ENCODE assay signal across 8 mouse cellular contexts in genomic region chr16:33184901-33185260, GRCm38 (mm10). TPM values are rescaled to one million over a fixed set of nuclear protein-coding genes. Genes with fewer than 3 reads are reported as not detected.
DNase-seq lines count a peak whose midpoint lies in the region; ATAC-seq and TF ChIP-seq lines count a peak whose summit lies in the region.

TSS of gene Osbpl11 (plus strand) at chr16:33185071.

- H3K27me3 ChIP-seq in hindbrain, embryonic 10.5 days (ENCODE audit: insufficient read depth, poor library complexity, severe bottlenecking) = no peaks in the 10 kb centered on the region
- no peaks in the 10 kb centered on the region for H3K27me3 ChIP-seq in lung, postnatal 0 days (replicated peaks; ENCODE audit: insufficient read depth, low read length)

- peaks cover 31% of the 10 kb centered on the region for H3K4me1 ChIP-seq in hindbrain, embryonic 10.5 days (replicated peaks)
- H3K4me1 ChIP-seq in lung, postnatal 0 days (ENCODE audit: insufficient read depth, low read depth, low read length) = peaks cover 5% of the 10 kb centered on the region; the same call in 1 of the 2 replicates

- H3K27ac ChIP-seq in hindbrain, embryonic 10.5 days = peak within 1 kb of the TSS; percentile 96
- peak within 1 kb of the TSS; percentile 98 for H3K27ac ChIP-seq in lung, postnatal 0 days (ENCODE audit: low read length)

- ATAC-seq in frontal cortex, adult (ENCODE audit: low TSS enrichment) = peak; percentile 96
- ATAC-seq in lung, postnatal 0 days = peak; percentile 97

- peak within 1 kb of the TSS; percentile 99 for H3K9ac ChIP-seq in lung, postnatal 0 days (replicated peaks; ENCODE audit: low read depth)

- H3K9me3 ChIP-seq in hindbrain, embryonic 10.5 days = no peaks in the 10 kb centered on the region
- H3K9me3 ChIP-seq in lung, postnatal 0 days (ENCODE audit: low read length) = no peaks in the 10 kb centered on the region

- DNase-seq in MEL-GATA-1-ER (ENCODE audit: extremely low read depth, low read depth) = peak; percentile 84
- DNase-seq in cerebellum, adult 8-10 months = peak; percentile 95
- peak; percentile 97 for DNase-seq in hindbrain, embryonic 10.5 days (ENCODE audit: low spot score)
- DNase-seq in layer of hippocampus, adult 9-11 months = peak; percentile 95
- DNase-seq in lung, postnatal 0 days (ENCODE audit: low spot score) = peak; percentile 98
- peak; percentile 95 for DNase-seq in ovary, postnatal 14 days (ENCODE audit: low spot score)
- peak; percentile 96 for DNase-seq in thymus, postnatal 14 days

- peaks cover 4% of the 10 kb centered on the region; the same call in 1 of the 2 replicates for H3K36me3 ChIP-seq in hindbrain, embryonic 10.5 days
- H3K36me3 ChIP-seq in lung, postnatal 0 days (ENCODE audit: insufficient read depth, low read length) = no peaks in the 10 kb centered on the region

- no peak for TF ChIP-seq EP300 in lung, postnatal 0 days (IDR thresholded peaks at IDR 0.05)

- peak within 1 kb of the TSS; percentile 74 for H3K4me2 ChIP-seq in lung, postnatal 0 days (replicated peaks; ENCODE audit: low read depth, low read length)

- no peak for TF ChIP-seq CTCF in lung, postnatal 0 days (IDR thresholded peaks at IDR 0.05)

- under 1% methylated on average over 27 of the region's 27 CpGs for WGBS in hindbrain, embryonic 10.5 days
- whole genome bisulfite sequencing in lung, postnatal 0 days = 3% methylated on average over 27 of the region's 27 CpGs

- peak within 1 kb of the TSS; percentile 94 for H3K4me3 ChIP-seq in hindbrain, embryonic 10.5 days
- peak within 1 kb of the TSS; percentile 98 for H3K4me3 ChIP-seq in lung, postnatal 0 days (ENCODE audit: low read depth, low read length)

RNA-seq across cellular contexts. Expression of gene Osbpl11, which starts in this region (rescaled TPM):
- polyA plus RNA-seq in hindbrain, embryonic 10.5 days (2016; fragmentation: Nextera tagmentation; extraction: Ambion mirVana) = 23.2 and 24.0 TPM in 2 replicates
- 12.6 and 13.6 TPM in 2 replicates for polyA plus RNA-seq in lung, postnatal 0 days (2015; fragmentation: Nextera tagmentation; extraction: Ambion mirVana)

Comparison
In these comparisons a context has a peak if more than half of its experiments do, and no peak if none do; other contexts are left out.
1. Peak in every context shown above with its lines: DNase-seq, ATAC-seq, H3K4me3 ChIP-seq and H3K27ac ChIP-seq.